Mouse (Mus musculus) c-Kit-positive CD71-positive TER-119-negative erythroid progenitor cells, embryonic 14.5 days (primary cell): ENCODE results near the gene Rasgrp3.
A peak's percentile ranks its signal among the peaks of the same experiment; 100 is the strongest.

Experiments
- DNase-seq: peaks from one replicate; pipeline ENCODE4 v3.0.0-alpha.2; 2013; ENCODE audit warnings: low read depth

The Rasgrp3 gene

DNA sequence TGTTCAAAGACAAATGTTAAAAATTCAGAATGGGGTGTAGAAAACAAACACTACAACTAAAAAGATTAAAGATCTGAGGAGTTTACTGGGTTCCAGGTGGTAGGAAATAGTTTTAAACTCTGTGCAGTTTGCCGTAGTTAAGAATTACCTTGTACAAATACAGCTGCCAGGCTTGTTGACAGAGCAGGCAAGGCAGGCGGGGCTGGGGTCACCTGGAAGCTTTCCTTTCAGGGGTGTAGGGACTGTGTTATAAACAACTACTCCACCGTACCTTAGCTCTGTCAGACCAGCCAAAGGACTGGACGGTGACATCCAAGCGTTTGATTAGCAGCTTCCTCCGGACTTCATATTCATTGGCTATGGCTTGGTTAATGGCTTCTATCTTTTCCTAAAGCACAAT lies 103.4 kb downstream of the Rasgrp3 start:
- no peak for DNase-seq

DNA sequence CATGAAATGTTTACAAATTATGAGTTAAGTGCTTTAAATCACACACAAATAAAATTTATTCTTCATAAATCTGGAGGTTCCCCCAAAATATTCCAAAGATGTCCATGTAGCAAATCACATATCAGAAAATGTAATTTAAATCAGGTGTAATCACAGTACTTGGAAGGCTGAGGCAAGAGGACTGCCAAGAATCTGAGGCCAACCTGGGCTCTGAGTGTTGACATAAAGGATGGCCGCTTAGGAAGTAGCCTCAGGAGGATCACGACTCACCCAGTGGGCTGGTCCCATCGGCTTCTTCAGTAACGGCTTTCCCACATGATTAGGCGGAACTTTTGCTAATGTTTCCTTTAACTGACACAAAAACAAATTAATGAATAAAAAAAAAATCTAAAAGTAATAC lies 104.1 kb downstream of the Rasgrp3 start:
- DNase-seq, result no peak

DNA sequence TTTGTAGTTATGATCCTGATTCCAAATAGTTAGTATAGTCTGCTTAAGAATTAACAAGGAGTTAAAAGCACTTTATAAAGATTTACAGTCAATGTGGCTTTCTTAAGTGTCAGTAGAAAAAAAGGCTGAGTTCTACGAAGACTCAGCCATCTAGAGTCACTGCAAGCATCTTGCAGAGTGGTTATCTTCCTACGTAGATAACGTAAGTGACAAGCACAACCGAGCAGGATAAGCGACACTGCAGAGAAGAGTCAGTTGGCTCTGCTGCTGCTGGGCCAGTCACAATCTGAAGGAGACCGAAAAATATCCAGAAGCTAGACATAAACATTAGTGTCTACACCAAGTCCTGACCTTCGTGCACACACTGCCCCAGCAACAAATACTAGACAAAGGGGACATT lies 107.7 kb downstream of the Rasgrp3 start:
- DNase-seq, result peak; percentile 32

DNA sequence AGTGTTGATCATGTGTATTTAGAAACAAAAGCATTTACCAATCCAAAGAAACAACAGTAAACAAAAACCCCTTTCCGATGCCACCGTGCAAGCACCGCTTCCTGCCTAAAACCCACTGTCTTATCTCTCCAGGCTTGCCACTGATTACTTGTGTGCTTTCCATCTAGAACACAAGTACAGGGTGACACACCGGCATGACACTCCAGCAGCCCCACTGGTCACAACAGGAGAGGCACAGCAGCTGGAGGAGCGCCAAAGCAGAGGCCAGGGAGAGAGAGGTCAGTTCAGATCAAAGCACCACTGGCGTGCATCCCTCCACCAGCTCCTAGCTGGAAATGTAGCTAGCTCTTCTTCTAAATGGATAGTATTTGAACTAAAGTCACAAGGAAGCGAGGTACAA lies 108.6 kb downstream of the Rasgrp3 start:
- DNase-seq, result no peak

DNA sequence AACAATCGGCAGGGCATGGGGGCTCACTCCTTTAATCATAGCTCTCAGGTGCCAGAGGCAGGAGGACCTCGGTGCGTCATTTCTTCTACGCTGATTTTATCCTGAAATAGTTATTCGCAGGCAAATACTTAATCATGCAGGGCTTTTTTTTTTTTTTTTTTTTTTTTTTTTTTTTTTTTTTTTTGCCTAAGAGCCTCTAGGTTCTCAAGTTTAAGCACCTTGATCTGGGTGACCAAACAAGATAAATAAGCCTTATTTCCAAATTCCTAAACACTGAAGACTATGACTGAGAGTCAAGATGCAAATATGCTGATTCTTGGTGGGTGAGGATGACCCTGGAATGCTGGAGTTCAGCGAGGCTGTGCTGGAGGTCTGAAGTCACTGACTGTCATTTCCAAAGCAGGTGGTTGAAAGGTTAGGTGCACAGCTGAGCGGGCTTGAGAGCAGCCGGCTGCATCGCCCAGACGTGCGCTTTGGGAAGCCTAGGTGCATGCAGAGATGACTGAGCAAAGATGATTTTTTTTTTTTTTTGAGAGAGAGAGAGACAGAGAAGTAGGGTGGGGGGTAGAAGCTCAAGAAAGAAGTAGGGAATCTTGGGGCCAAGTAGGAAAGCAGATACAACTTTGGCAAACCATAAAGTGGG lies 115.2 kb downstream of the Rasgrp3 start:
- DNase-seq, result no peak

DNA sequence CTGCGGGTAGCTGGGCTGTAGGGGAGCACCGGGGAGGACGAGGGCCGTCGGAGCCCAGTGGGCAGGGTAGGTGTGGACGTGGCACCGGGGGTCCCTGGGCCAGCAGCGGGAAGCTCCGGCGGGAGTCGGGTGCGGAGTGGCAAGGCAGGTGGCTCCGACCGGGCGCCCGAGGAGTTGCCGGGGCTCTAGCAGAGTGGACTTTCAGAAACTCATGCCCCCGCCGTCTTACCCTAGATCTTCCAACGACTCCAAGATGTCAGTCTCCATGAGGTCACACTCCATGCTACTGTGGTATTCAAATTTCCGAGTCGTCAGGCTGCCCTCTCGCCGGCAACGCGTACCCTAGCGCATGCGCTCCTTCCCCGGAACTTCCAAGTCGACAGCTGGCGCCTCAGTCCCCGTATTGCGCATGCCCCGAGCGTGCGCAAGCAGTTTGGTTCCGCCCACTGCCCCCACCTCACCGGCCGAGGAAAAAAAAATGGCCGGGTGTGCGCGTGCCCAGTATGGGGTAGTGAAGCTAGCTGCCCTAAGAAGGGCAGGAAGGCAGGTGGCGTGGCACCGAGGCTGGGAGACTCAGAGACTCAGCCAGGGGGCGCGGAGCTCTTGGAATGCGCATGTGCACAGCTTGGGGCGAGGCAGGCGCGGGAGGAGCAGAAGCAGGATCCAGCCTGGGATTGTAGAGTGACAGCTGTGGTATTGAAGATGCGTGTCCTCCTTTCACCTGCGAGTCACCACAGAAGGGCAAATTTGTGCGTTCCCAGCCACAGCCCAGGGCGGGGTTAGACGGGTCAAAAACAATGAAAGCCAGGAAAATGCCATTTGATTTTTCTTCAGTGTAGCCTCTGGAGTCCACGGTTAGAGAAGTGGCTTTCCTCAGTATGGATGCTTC lies 116.1 kb downstream of the Rasgrp3 start, which contains the start of gene Fam98a:
Gene Fam98a (minus strand): TSS at position 435 of the 889 bp plus-strand sequence.
- peak; percentile 96 for DNase-seq

DNA sequence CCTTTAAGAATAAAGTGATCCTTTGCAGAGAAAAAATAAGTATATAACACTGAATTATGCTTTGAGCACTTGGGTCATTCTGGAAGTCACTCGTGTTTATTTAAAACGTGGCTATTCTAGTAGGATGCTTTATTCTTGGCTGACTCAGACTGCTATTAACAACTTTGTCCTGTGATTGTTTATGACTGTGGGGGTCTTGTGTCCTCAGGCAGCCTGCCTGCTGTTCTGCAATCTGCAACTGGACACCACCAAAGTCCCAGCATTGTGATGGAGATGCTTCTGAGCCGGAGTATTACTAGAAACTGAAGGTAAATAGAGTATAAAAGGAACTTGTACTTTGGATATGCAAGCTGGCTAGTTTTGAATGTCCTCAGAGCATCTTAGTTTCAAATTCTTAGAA lies 121.3 kb downstream of the Rasgrp3 start:
- DNase-seq, result no peak

DNA sequence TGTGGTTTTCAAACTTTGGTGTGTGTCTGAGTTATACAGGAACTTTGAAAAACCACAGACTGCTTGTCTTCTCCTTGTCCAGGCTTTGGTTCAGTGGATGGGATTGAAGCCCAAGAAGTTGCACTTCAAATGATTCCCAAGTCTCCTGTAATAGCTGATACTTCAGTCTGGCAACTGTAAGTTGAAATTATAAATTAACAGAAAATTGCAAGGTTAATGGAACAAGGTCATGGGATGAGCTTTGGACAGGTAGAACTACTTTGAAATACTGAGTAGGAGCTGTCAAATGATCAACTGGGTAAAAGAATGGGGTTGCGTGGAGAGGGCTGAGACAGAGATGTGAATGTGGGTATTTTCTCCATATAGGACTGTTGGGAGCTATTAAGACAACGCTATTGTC lies 122.3 kb downstream of the Rasgrp3 start:
- DNase-seq, result no peak

DNA sequence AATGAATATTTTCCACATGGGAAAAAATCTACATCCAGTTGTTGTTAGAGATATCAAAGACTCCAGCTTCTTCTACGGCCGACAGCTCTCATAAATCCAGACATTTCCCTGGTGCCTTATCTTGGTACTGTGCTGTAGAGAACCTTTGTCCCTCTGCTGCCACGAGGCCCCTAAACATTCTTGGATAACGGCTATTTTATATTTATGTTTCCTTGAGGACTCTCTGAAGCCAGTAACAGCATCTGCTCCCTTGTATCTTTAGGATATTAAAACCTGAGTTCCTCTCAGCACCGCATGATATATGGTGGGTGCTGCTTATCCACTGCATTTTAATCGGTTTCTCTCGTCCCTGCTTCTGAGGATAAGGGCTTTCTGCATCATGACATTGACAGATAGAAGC lies 139.9 kb downstream of the Rasgrp3 start:
- DNase-seq, result no peak
